Mouse (Mus musculus) frontal cortex, postnatal 25 days (tissue): Measurements from ENCODE around the gene Brms1l.

Experiments
- DNase-seq, 2 experiments: peaks; one replicate each; pipeline ENCODE4 v3.0.0; 2022; ENCODE audit warnings: low spot score in 2 of 2

Gene Brms1l

GRCm38 (mm10) chr12:55859409-55860349 lies 23.6 kb downstream of the Brms1l start:
- no peak for DNase-seq

GRCm38 (mm10) chr12:55860631-55861030 lies 24.5 kb downstream of the Brms1l start:
- DNase-seq, result no peak

DNA sequence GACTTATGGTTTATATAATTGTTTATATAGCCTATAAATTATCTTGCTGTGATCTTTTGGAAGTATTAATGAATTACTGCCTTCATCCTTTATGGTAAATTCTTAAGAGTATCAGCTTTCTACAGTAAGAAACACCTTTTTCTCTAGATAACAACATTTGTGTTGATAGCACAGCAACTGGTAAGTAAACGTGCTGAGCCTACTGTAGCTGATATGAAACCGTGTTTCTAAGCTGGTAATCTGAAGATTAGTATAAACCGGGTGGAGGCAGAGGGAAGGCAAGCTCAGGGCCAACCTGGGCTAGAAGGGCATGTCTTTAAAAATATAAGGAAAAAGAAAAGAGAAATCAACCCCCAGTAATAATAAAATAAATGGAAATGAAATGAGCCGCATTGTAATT lies 31.6 kb downstream of the Brms1l start:
- no peak for DNase-seq

DNA sequence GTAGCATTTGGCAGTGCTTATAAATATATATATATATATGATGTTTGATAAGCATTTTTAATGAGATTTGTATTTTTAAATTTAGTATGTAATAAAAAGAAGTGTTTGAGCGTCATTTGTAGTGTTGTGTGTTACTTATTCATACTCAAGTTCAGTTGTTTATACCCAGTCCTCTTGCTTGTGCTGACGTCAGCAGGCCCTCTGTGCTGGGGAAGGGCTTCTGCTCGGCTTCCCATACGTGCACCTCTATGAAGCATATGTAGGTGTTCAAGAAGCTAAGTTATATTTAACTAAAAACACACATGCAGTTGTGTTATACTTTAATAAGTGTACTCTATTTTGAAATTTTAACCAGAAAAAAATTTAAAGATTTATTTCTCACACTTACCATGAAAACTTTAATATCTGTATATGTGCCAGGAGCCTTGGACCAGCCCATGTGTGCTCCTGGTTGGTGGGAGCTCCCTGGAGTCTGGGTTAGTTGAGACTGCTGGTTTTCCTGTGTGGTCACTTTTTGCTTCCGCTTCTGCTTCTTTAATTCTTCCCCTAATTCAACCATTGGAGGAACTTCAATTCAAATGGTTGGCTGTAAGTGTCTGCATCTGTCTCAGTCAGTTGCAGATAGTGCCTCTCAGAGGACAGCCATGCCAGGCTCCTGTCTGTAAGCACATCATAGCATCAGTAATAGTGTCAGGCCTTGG lies 33.6 kb downstream of the Brms1l start:
- DNase-seq, result no peak

GRCm38 (mm10) chr12:55885449-55885848 lies 49.3 kb downstream of the Brms1l start:
- DNase-seq, result no peak

DNA sequence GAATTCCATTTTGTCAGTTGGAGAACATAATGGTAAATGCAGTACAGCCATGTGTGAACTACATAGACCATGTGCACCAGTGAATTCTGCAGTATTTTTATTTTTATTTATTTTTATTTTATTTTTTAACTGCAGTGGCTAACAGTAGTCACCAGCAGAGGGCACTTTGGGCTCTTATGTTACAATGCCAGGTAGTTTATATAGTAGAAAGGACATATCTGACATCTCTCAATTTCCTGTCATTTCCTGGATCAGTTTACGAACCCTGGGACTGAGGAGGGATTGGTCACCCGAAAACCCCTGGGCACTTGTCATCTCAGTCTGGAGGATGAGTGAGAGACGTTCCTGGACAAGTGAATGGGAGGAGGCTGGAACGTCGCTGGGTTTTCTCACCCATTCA lies 52.4 kb downstream of the Brms1l start:
- peak in 1 of 2 experiments; percentile 3 for DNase-seq

DNA sequence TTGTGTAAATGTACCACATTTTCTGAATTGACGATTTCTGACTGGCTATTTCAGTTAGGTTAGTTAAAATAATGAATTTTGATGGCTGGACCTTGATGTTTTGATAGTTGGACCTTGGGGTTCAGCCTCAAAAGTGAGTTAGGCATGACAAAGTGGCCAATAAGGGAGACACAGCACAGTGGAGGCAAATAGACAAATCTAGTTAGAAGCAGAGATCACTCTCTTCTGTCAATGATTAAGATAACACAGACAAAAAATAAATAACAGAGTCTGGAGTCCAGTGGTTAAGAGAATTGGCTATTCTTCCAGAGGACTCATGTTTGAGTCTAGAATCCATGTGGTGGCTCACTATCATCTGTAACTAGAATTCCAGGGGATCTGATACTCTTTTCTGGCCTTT lies 68.7 kb downstream of the Brms1l start:
- DNase-seq, result no peak

- no peak for DNase-seq
Measured at GRCm38 (mm10) chr12:55912138-55912537, 76.0 kb downstream of the Brms1l start.

- DNase-seq, result no peak
Measured at GRCm38 (mm10) chr12:55913201-55913600, 77.1 kb downstream of the Brms1l start.

DNA sequence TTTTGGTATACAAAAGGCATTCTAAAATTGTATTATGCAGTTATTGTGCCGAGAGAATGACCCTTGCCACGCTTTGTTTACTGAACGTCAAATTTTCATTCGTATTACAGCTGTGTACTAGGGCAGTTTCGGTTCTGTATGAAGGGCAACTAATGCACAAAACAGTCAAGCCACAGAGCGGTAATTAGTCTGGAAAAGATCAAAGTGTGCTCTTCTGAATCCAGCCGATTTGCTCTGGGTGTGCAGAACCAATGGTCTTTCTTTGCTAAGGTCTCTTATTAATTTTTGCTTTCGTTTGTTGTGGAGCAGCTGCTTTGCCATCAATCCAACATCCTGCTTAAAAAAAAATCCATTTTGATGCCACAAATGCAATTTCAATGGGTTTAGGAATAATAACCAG lies 80.1 kb downstream of the Brms1l start:
- no peak for DNase-seq

GRCm38 (mm10) chr12:55917020-55917419 lies 80.9 kb downstream of the Brms1l start:
- no peak for DNase-seq
